Comparison of ENCODE assay signal across 9 mouse cellular contexts in genomic region chr2:165368496-165368895, GRCm38 (mm10). TPM values are rescaled to one million over a fixed set of nuclear protein-coding genes. Genes with fewer than 3 reads are reported as not detected.
A peak's percentile ranks its signal among the peaks of the same experiment; 100 is the strongest.
DNase-seq lines count a peak whose midpoint lies in the region; ATAC-seq and TF ChIP-seq lines count a peak whose summit lies in the region.
"Had no signal": no experiment of that assay in that cellular context is flagged by ENCODE, and none has a peak within 500 bp of the region (broad histone marks: within the 10 kb centered on the region; RNA-seq: fewer than 3 reads in every experiment).

Zfp663 (minus strand) TSS chr2:165368729.

- H3K27me3 ChIP-seq in embryonic facial prominence, embryonic 11.5 days (ENCODE audit: control insufficient read depth, insufficient read depth, low read length) = 0 out of 2 replicates have a peak, but pooled peaks cover 2% of the 10 kb centered on the region
- peaks cover 55% of the 10 kb centered on the region for H3K27me3 ChIP-seq in limb, embryonic 10.5 days (ENCODE audit: low read depth, poor library complexity, severe bottlenecking)
- no peaks in the 10 kb centered on the region for H3K27me3 ChIP-seq in neural tube, embryonic 14.5 days (ENCODE audit: control insufficient read depth, insufficient read depth, low read length)

- peak within 1 kb of the TSS; percentile 64 for H3K9ac ChIP-seq in embryonic facial prominence, embryonic 11.5 days (replicated peaks; ENCODE audit: low read length)
- peak within 1 kb of the TSS; percentile 78 for H3K9ac ChIP-seq in neural tube, embryonic 14.5 days (replicated peaks; ENCODE audit: low read depth, low read length)

- H3K4me2 ChIP-seq in embryonic facial prominence, embryonic 11.5 days (ENCODE audit: low read depth, low read length) = peak within 1 kb of the TSS; percentile 82
- peak within 1 kb of the TSS; percentile 81 for H3K4me2 ChIP-seq in neural tube, embryonic 14.5 days (ENCODE audit: low read depth, low read length)

- WGBS in embryonic facial prominence, embryonic 11.5 days = under 1% methylated on average over 27 of the region's 27 CpGs
- 1% methylated on average over 27 of the region's 27 CpGs for WGBS in limb, embryonic 10.5 days
- WGBS in neural tube, embryonic 14.5 days = 0% methylated on average over 27 of the region's 27 CpGs

- no peak for DNase-seq in layer of hippocampus, adult 2 months (ENCODE audit: low spot score in 2 of 2)
- DNase-seq in layer of hippocampus, adult 9-11 months = no peak
- peak; percentile 79 for DNase-seq in embryonic facial prominence, embryonic 11.5 days (ENCODE audit: low spot score)
- DNase-seq in limb, embryonic 10.5 days (ENCODE audit: low spot score) = peak; percentile 55
- no peak for DNase-seq in gastrocnemius, adult 8-10 months (ENCODE audit: low spot score in 2 of 2)
- no peak for DNase-seq in gastrocnemius, postnatal 25 days

- H3K4me1 ChIP-seq in embryonic facial prominence, embryonic 11.5 days (ENCODE audit: control insufficient read depth, insufficient read depth, low read length) = no peaks in the 10 kb centered on the region; the same call in 1 of the 2 replicates
- peaks cover 23% of the 10 kb centered on the region for H3K4me1 ChIP-seq in limb, embryonic 10.5 days
- H3K4me1 ChIP-seq in neural tube, embryonic 14.5 days (ENCODE audit: control insufficient read depth, insufficient read depth, low read length) = peaks cover 15% of the 10 kb centered on the region; the same call in 1 of the 2 replicates

- no peaks in the 10 kb centered on the region for H3K36me3 ChIP-seq in embryonic facial prominence, embryonic 11.5 days (replicated peaks; ENCODE audit: control insufficient read depth, insufficient read depth, low read depth, low read length)
- H3K36me3 ChIP-seq in limb, embryonic 10.5 days = no peaks in the 10 kb centered on the region
- H3K36me3 ChIP-seq in neural tube, embryonic 14.5 days (ENCODE audit: control insufficient read depth, insufficient read depth, low read length) = no peaks in the 10 kb centered on the region

- H3K4me3 ChIP-seq in layer of hippocampus, adult 2 months = peak within 1 kb of the TSS; percentile 44
- H3K4me3 ChIP-seq in embryonic facial prominence, embryonic 11.5 days (ENCODE audit: low read depth, low read length) = peak within 1 kb of the TSS; percentile 42
- peak within 1 kb of the TSS; percentile 52 for H3K4me3 ChIP-seq in limb, embryonic 10.5 days
- H3K4me3 ChIP-seq in neural tube, embryonic 14.5 days (ENCODE audit: low read depth, low read length) = peak within 1 kb of the TSS; percentile 43

- H3K27ac ChIP-seq in layer of hippocampus, adult 2 months = no peak within 1 kb of the TSS
- no peak within 1 kb of the TSS; the same call in 1 of the 2 replicates for H3K27ac ChIP-seq in embryonic facial prominence, embryonic 11.5 days (replicated peaks; ENCODE audit: low read depth, low read length)
- 0 out of 2 replicates have a peak within 1 kb of the TSS, but pooled peaks have one; percentile 54 for H3K27ac ChIP-seq in limb, embryonic 10.5 days
- H3K27ac ChIP-seq in neural tube, embryonic 14.5 days (ENCODE audit: low read depth, low read length) = peak within 1 kb of the TSS; percentile 76

- TF ChIP-seq CTCF in layer of hippocampus, adult 2 months (conservative IDR thresholded peaks at IDR 0.05) = no peak

- no peaks in the 10 kb centered on the region for H3K9me3 ChIP-seq in embryonic facial prominence, embryonic 11.5 days (replicated peaks; ENCODE audit: control insufficient read depth, low read length)
- no peaks in the 10 kb centered on the region for H3K9me3 ChIP-seq in limb, embryonic 10.5 days (replicated peaks)
- no peaks in the 10 kb centered on the region for H3K9me3 ChIP-seq in neural tube, embryonic 14.5 days (ENCODE audit: control insufficient read depth, low read length)

- ATAC-seq in embryonic facial prominence, embryonic 11.5 days (replicated peaks; ENCODE audit: insufficient number of reproducible peaks, low FRiP score, low TSS enrichment, low read depth) = peak; percentile 58; the same call in 1 of the 2 replicates
- ATAC-seq in neural tube, embryonic 14.5 days (ENCODE audit: low read depth) = peak; percentile 38; the same call in 1 of the 2 replicates
- ATAC-seq in CD4-positive, CD25-positive, alpha-beta regulatory T cell, adult 4 months = no peak
- ATAC-seq: Patski had no signal

RNA-seq across cellular contexts. Expression of gene Zfp663, which starts in this region (rescaled TPM):
- under 1 TPM in 1 of 2 experiments, not detected in 1; 0.20 TPM for total RNA-seq in layer of hippocampus, adult 2 months (2021)
- 2.7 and 4.9 TPM in 2 replicates for polyA plus RNA-seq in embryonic facial prominence, embryonic 11.5 days (2014; fragmentation: Nextera tagmentation; extraction: Ambion mirVana)
- 0.64 and 1.3 TPM in 2 replicates for polyA plus RNA-seq in limb, embryonic 10.5 days (2016; fragmentation: Nextera tagmentation; extraction: Ambion mirVana)
- polyA plus RNA-seq in neural tube, embryonic 14.5 days (2014; fragmentation: Nextera tagmentation; extraction: Ambion mirVana) = 6.1 and 7.0 TPM in 2 replicates
- total RNA-seq in gastrocnemius, adult 8-10 months (2022) = not detected
- not detected for polyA plus RNA-seq in CD4-positive, CD25-positive, alpha-beta regulatory T cell, adult 4 months (2017; shearing (Covaris generic))
- not detected for total RNA-seq in gastrocnemius, postnatal 25 days (2021)
- polyA plus RNA-seq: Patski had no signal

Comparison
In these comparisons a context has a peak if more than half of its experiments do, and no peak if none do; other contexts are left out.
1. DNase-seq: peak in embryonic facial prominence, embryonic 11.5 days (single experiment) and limb, embryonic 10.5 days (single experiment); none in layer of hippocampus, adult 2 months (0 of 2), layer of hippocampus, adult 9-11 months (single experiment), gastrocnemius, adult 8-10 months (0 of 2) and gastrocnemius, postnatal 25 days (single experiment).
2. H3K27ac ChIP-seq: peak in limb, embryonic 10.5 days (single experiment) and neural tube, embryonic 14.5 days (single experiment); none in layer of hippocampus, adult 2 months (single experiment) and embryonic facial prominence, embryonic 11.5 days (single experiment).
3. Peak in every context shown above with its lines, with median percentiles within 50 percentile points of each other: H3K4me3 ChIP-seq.